Mouse (Mus musculus): Measurements from ENCODE around the gene Mtf1. TPM values are rescaled to one million over a fixed set of nuclear protein-coding genes. Genes with fewer than 3 reads are reported as not detected.

The Mtf1 gene
- total and polyA plus RNA-seq, 3 experiments: 17.8 to 37.8 (median 28.9) TPM

- H3K27ac ChIP-seq (ENCODE audit: control insufficient read depth, low read depth, low read length): no peak overlapping the region
- H3K9me3 ChIP-seq (replicated peaks; ENCODE audit: insufficient read depth, low read length): no peaks in the 10 kb centered on the region
- H3K4me3 ChIP-seq (ENCODE audit: control insufficient read depth in 1 of 2, insufficient read depth in 1 of 2, low read depth in 2 of 2, low read length in 2 of 2): no peak overlapping the region
- H3K4me1 ChIP-seq (ENCODE audit: control insufficient read depth in 1 of 2, insufficient read depth in 2 of 2, low read length in 2 of 2): peaks cover 0 to 11% of the 10 kb centered on the region in 2 experiments; a peak in 3 of 4 replicates
- H3K9ac ChIP-seq (ENCODE audit: control insufficient read depth, low read depth, low read length, poor library complexity, severe bottlenecking): no peak overlapping the region
- no peaks in the 10 kb centered on the region for H3K27me3 ChIP-seq (ENCODE audit: control insufficient read depth in 1 of 2, insufficient read depth in 2 of 2, low read length in 2 of 2)
- no peak for DNase-seq (ENCODE audit: low read depth, low spot score)
- no peak for TF ChIP-seq CHD1 (IDR thresholded peaks at IDR 0.05; ENCODE audit: low read depth, low read length)
- TF ChIP-seq POLR2AphosphoS2 (IDR thresholded peaks at IDR 0.05; ENCODE audit: low read length): no peak; the same call in 1 of the 2 replicates
- TF ChIP-seq NRF1 (IDR thresholded peaks at IDR 0.05; ENCODE audit: insufficient read depth, low read depth, low read length, poor library complexity, severe bottlenecking): no peak
- TF ChIP-seq TCF12 (IDR thresholded peaks at IDR 0.05; ENCODE audit: low read depth, low read length): no peak
- no peak for TF ChIP-seq BHLHE40 (IDR thresholded peaks at IDR 0.05; ENCODE audit: borderline replicate concordance, low read depth, low read length)
- TF ChIP-seq SMC3 (IDR thresholded peaks at IDR 0.05; ENCODE audit: low read depth, low read length): no peak
- no peak for TF ChIP-seq POLR2A (IDR thresholded peaks at IDR 0.05; ENCODE audit: control insufficient read depth in 1 of 2, insufficient read depth in 1 of 2, low read depth in 1 of 2, low read length in 2 of 2, poor library complexity in 1 of 2)
- no peak for TF ChIP-seq KAT2A (conservative IDR thresholded peaks at IDR 0.05; ENCODE audit: low read depth, low read length)
- no peak for TF ChIP-seq ZMIZ1 (IDR thresholded peaks at IDR 0.05; ENCODE audit: low read depth, low read length)
- TF ChIP-seq RCOR1 (IDR thresholded peaks at IDR 0.05; ENCODE audit: low read depth, low read length): no peak
- no peak for TF ChIP-seq ZC3H11A (IDR thresholded peaks at IDR 0.05; ENCODE audit: low read depth, low read length)
- TF ChIP-seq CTCF (IDR thresholded peaks at IDR 0.05 in 2 of 3, conservative IDR thresholded peaks at IDR 0.05 in 1 of 3; ENCODE audit: control insufficient read depth in 1 of 3, insufficient read depth in 1 of 3, low read depth in 2 of 3, low read length in 3 of 3, poor library complexity in 1 of 3, severe bottlenecking in 1 of 3): no peak
- TF ChIP-seq ELF1 (IDR thresholded peaks at IDR 0.05; ENCODE audit: low read depth, low read length): no peak
- no peak for TF ChIP-seq MAX (IDR thresholded peaks at IDR 0.05; ENCODE audit: low read length)
- H3K79me2 ChIP-seq (ENCODE audit: control insufficient read depth, insufficient read depth, low read length, poor library complexity): peaks cover 25% of the 10 kb centered on the region
- H3K36me3 ChIP-seq (ENCODE audit: control insufficient read depth in 1 of 2, insufficient read depth in 2 of 2, low read length in 2 of 2): peaks cover 12 to 18% of the 10 kb centered on the region in 2 experiments; a peak in 3 of 4 replicates
These were observed 54.4 kb downstream of the Mtf1 start for GRCm38 (mm10) chr4:124856294-124856693.

GRCm38 (mm10) chr4:124858370-124858769 lies 56.5 kb downstream of the Mtf1 start:
- Histone ChIP-seq H3K79me2 (ENCODE audit: control insufficient read depth, insufficient read depth, low read length, poor library complexity) (peaks cover 4% of the 10 kb centered on the region; the same call in 1 of the 2 replicates), H3K4me3 (ENCODE audit: control insufficient read depth in 1 of 2, insufficient read depth in 1 of 2, low read depth in 2 of 2, low read length in 2 of 2) (no peak overlapping the region), H3K9ac (ENCODE audit: control insufficient read depth, low read depth, low read length, poor library complexity, severe bottlenecking) (no peak overlapping the region), H3K27me3 (ENCODE audit: control insufficient read depth in 1 of 2, insufficient read depth in 2 of 2, low read length in 2 of 2) (no peaks in the 10 kb centered on the region), H3K27ac (ENCODE audit: control insufficient read depth, low read depth, low read length) (no peak overlapping the region), H3K9me3 (replicated peaks; ENCODE audit: insufficient read depth, low read length) (no peaks in the 10 kb centered on the region), H3K36me3 (ENCODE audit: control insufficient read depth in 1 of 2, insufficient read depth in 2 of 2, low read length in 2 of 2) (peaks cover 0 to 12% of the 10 kb centered on the region in 2 experiments; a peak in 2 of 4 replicates), H3K4me1 (ENCODE audit: control insufficient read depth in 1 of 2, insufficient read depth in 2 of 2, low read length in 2 of 2) (no peaks in the 10 kb centered on the region)
- no peak for TF ChIP-seq MEF2A (IDR thresholded peaks at IDR 0.05; ENCODE audit: extremely low read depth, insufficient replicate concordance, low read depth, low read length, poor library complexity, severe bottlenecking)
- TF ChIP-seq MXI1 (IDR thresholded peaks at IDR 0.05; ENCODE audit: low read depth, low read length): no peak
- no peak for TF ChIP-seq UBTF (IDR thresholded peaks at IDR 0.05; ENCODE audit: borderline replicate concordance, insufficient read depth, low read depth, low read length)
- TF ChIP-seq CTCF (IDR thresholded peaks at IDR 0.05 in 2 of 3, conservative IDR thresholded peaks at IDR 0.05 in 1 of 3; ENCODE audit: control insufficient read depth in 1 of 3, insufficient read depth in 1 of 3, low read depth in 2 of 3, low read length in 3 of 3, poor library complexity in 1 of 3, severe bottlenecking in 1 of 3): no peak
- TF ChIP-seq CHD2 (IDR thresholded peaks at IDR 0.05; ENCODE audit: low read length): no peak
- no peak for TF ChIP-seq ELF1 (IDR thresholded peaks at IDR 0.05; ENCODE audit: low read depth, low read length)
- no peak for TF ChIP-seq KAT2A (conservative IDR thresholded peaks at IDR 0.05; ENCODE audit: low read depth, low read length)
- TF ChIP-seq HCFC1 (IDR thresholded peaks at IDR 0.05; ENCODE audit: low read depth, low read length): no peak
- no peak for TF ChIP-seq BHLHE40 (IDR thresholded peaks at IDR 0.05; ENCODE audit: borderline replicate concordance, low read depth, low read length)
- TF ChIP-seq RAD21 (IDR thresholded peaks at IDR 0.05; ENCODE audit: low read depth, low read length): no peak
- no peak for TF ChIP-seq USF2 (IDR thresholded peaks at IDR 0.05; ENCODE audit: borderline replicate concordance in 1 of 2, insufficient read depth in 1 of 2, low read depth in 1 of 2, low read length in 2 of 2)
- no peak for TF ChIP-seq E2F4 (IDR thresholded peaks at IDR 0.05; ENCODE audit: borderline replicate concordance, low read depth, low read length)
- no peak for TF ChIP-seq USF1 (IDR thresholded peaks at IDR 0.05; ENCODE audit: low read depth, low read length)
- no peak for DNase-seq (ENCODE audit: low read depth, low spot score)

All from MEL (cell line).